Mouse (Mus musculus): ENCODE data around the gene Pde6d.

GRCm38 (mm10) chr1:86503165-86503747 is 79.2 kb downstream of the Pde6d start:
- no peak for TF ChIP-seq CTCF (conservative IDR thresholded peaks at IDR 0.05; ENCODE audit: low read length)
- TF ChIP-seq NANOG (IDR thresholded peaks at IDR 0.05; ENCODE audit: borderline replicate concordance, low read length), result no peak
